Mouse (Mus musculus) midbrain, embryonic 11.5 days (tissue): ENCODE measurements around the gene Gm9964. TPM values are rescaled to one million over a fixed set of nuclear protein-coding genes. Genes with fewer than 3 reads are reported as not detected.

Experiments used
- ATAC-seq: fragments of 200-750 bp; cut with Nextera tagmentation; 2 replicates; pipeline ENCODE4 v1.8.0; 2017; ENCODE audit warnings: moderate TSS enrichment, moderate library complexity; ENCODE audit not compliant: low FRiP score
- DNase-seq: peaks from one replicate; pipeline ENCODE4 v3.0.0; 2015; ENCODE audit warnings: low spot score; ENCODE audit errors: missing footprints
- H3K27ac ChIP-seq: fragments of 300-500 bp; sonication (generic); 2 replicates; pipeline ENCODE4 v1.5.1; 2014; ENCODE audit warnings: low read depth, low read length
- H3K27me3 ChIP-seq: fragments of 300-500 bp; sonication (generic); 2 replicates; pipeline ENCODE4 v1.6.1; 2014; ENCODE audit warnings: mild to moderate bottlenecking, low read length, moderate library complexity, mixed read lengths; ENCODE audit not compliant: control insufficient read depth, insufficient read depth
- H3K36me3 ChIP-seq: fragments of 300-500 bp; sonication (generic); 2 replicates; pipeline ENCODE4 v1.6.1; 2014; ENCODE audit warnings: mild to moderate bottlenecking, low read length, moderate library complexity, mixed read lengths; ENCODE audit not compliant: control insufficient read depth, insufficient read depth
- H3K4me1 ChIP-seq: fragments of 300-500 bp; sonication (generic); 2 replicates; pipeline ENCODE4 v1.6.1; 2014; ENCODE audit warnings: low read length; ENCODE audit not compliant: control insufficient read depth, insufficient read depth
- H3K4me2 ChIP-seq: fragments of 300-500 bp; sonication (generic); 2 replicates; pipeline ENCODE4 v1.6.1; 2014; ENCODE audit warnings: mild to moderate bottlenecking, moderate library complexity
- H3K4me3 ChIP-seq: fragments of 300-500 bp; sonication (generic); 2 replicates; pipeline ENCODE4 v1.5.1; 2014; ENCODE audit warnings: low read depth, low read length
- H3K9ac ChIP-seq: fragments of 300-500 bp; sonication (generic); 2 replicates; pipeline ENCODE4 v1.6.1; 2014; ENCODE audit warnings: low read length
- H3K9me3 ChIP-seq: fragments of 300-500 bp; sonication (generic); 2 replicates; pipeline ENCODE4 v1.6.1; 2016; ENCODE audit warnings: low read length; ENCODE audit not compliant: control insufficient read depth
- WGBS: fragments of 180-500 bp; shearing (Covaris S2); extraction: QIAGEN DNeasy Blood & Tissue Kit; methylation state at CpG from one replicate; pipeline ENCODE4 v1.1.7; 2014; 5-methylcytosine and 5-hydroxymethylcytosine counted together
- polyA plus RNA-seq: library from polyadenylated mRNA; unstranded; fragments of >200 nt; fragmentation: Nextera tagmentation; extraction: Ambion mirVana; gene quantifications from 2 replicates; pipeline ENCODE4 v1.2.1, GENCODE M21; 2014

Gm9964 gene
- polyA plus RNA-seq, 1 experiment from 2014 or later = not detected

DNA sequence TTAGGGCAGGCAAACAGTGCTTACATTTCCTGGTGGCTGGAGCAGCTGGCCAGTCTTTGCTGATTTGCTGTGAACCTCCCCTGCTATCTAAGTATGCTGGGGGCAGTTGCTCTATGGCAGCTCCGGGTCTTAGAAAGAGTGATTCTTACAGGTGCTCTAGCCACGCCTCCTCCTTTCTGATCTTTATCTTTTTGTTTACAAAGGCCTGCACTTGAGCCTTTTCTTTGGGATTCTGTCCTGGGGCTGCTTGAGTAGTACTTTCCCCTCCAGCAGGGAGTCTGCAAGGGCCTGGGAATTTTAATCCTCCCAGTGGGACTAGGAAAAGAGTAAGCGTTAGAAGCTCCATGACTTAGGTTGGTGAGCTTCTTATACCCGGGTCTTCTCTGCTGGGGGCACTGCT lies 30.4 kb upstream of the Gm9964 start:
- H3K36me3 ChIP-seq = no peaks in the 10 kb centered on the region
- H3K4me3 ChIP-seq = no peak overlapping the region
- no peaks in the 10 kb centered on the region for H3K27me3 ChIP-seq
- no peak overlapping the region for H3K4me2 ChIP-seq
- DNase-seq (no peak), ATAC-seq (no peak)
- no peak overlapping the region for H3K27ac ChIP-seq
- H3K9ac ChIP-seq = no peak overlapping the region
- H3K4me1 ChIP-seq = no peaks in the 10 kb centered on the region
- no peaks in the 10 kb centered on the region for H3K9me3 ChIP-seq
- 15% methylated on average over 4 of the region's 4 CpGs for WGBS

DNA sequence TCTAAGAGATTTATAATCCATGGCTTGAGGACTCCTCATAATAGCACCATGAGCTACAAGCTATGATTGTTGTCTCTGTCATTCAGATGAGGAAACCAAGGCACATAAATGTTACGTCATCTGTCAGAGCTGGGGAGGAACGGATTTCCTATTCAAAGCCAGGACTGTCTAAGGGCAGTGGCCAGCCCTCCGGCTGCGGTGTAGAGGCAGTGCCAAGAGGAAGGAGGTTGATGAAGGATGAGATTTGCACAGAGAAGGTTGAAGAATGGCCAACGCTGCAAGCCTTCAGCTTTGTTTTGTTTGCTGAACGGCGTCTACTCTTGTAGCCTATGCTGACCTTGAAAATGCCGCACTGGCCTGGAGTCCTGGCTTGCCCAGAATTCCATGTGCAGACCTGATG lies 29.0 kb upstream of the Gm9964 start:
- H3K9me3 ChIP-seq = no peaks in the 10 kb centered on the region
- H3K27me3 ChIP-seq = no peaks in the 10 kb centered on the region
- no peak for DNase-seq
- H3K4me3 ChIP-seq = no peak overlapping the region
- no peak overlapping the region for H3K27ac ChIP-seq
- H3K4me2 ChIP-seq = no peak overlapping the region
- 93% methylated on average over 8 of the region's 8 CpGs for WGBS
- H3K36me3 ChIP-seq = no peaks in the 10 kb centered on the region
- no peak overlapping the region for H3K9ac ChIP-seq
- H3K4me1 ChIP-seq = no peaks in the 10 kb centered on the region
- ATAC-seq = no peak

DNA sequence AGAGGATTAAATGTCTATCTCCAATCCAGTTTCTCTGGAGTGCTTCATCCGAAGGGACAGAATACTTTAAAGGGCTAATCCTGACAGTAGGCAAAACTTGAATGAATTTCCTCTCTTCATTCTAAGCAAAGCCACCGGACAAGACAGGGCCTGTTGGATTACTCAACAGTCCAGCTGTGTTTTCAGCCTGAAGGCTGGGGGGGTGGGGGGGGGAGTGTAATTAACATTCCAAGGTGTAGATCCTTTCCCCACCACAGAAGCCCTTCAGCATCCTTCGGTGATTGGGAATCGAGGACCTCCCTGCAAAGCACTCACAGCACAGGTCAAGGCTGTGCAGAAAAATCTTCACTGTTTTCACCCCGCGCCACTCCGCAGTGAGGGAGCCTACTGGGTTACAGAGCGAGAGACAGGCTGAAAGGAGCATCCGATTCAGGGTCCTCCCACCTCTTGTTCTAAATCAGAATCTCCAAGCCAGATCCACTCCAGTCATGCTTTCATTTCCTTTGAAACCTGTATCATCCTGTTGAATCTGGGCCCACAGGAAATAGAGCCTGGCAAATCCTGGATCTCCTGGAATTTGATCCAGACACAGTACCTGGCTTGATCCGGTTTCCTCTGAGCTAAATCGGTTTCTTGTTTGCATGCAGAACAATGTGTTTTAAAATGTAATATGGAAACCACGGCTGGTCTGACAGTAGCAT lies 27.4 kb upstream of the Gm9964 start:
- no peak overlapping the region for H3K4me2 ChIP-seq
- no peak overlapping the region for H3K9ac ChIP-seq
- H3K4me1 ChIP-seq = no peaks in the 10 kb centered on the region
- no peaks in the 10 kb centered on the region for H3K36me3 ChIP-seq
- H3K27me3 ChIP-seq = no peaks in the 10 kb centered on the region
- H3K9me3 ChIP-seq = no peaks in the 10 kb centered on the region
- WGBS = 73% methylated on average over 12 of the region's 12 CpGs
- ATAC-seq = no peak
- no peak overlapping the region for H3K4me3 ChIP-seq
- no peak for DNase-seq
- no peak overlapping the region for H3K27ac ChIP-seq

DNA sequence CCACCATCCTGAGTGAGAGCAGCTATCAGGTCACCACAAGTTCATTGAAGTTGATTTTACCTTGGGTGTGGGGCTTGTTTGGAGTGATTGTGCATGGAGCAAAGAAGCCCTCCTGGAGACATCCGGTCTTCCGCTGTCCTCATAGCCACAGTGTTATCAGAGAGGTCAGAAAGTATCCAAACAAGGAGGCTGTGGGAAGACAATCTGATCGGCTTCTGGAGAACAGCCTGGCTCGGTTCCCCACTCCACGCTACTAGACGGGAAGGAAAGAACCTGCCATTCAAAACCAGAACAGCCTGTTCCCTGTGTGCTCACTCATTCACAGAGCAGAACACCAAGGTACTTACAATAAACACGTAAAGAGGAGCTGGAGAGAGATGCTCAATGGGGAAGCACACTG lies 23.1 kb upstream of the Gm9964 start:
- H3K4me1 ChIP-seq = no peaks in the 10 kb centered on the region
- no peaks in the 10 kb centered on the region for H3K9me3 ChIP-seq
- H3K4me2 ChIP-seq = no peak overlapping the region
- H3K27ac ChIP-seq = no peak overlapping the region
- H3K4me3 ChIP-seq = no peak overlapping the region
- H3K36me3 ChIP-seq = no peaks in the 10 kb centered on the region
- DNase-seq (no peak), ATAC-seq (no peak)
- 91% methylated on average over 7 of the region's 7 CpGs for WGBS
- H3K27me3 ChIP-seq = no peaks in the 10 kb centered on the region
- H3K9ac ChIP-seq = no peak overlapping the region

DNA sequence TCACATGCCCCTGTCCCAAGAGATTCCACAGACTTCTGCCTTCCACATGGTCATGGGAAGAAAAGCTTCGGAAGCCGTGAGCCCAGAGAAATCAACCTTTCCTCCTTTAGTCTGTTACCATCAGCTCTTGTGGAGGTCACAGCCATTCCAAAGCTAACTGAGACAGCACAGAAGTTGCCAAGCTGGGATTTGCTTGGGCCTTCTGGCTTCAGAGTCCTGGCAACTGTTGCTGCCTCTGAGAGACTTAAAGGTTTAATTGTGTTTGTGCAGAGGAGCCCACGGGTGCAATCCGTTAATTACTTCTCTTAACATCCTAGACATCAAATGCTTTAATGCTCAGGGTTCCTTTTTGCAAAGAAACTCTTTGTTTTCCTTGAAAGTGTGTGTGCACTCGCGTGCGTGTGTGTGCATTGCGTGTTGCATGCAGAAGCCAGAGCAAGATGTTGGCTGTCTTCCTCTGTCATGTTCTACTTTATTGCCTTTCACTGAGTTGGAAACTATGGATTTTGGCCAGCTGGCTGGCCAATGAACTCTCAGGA lies 20.2 kb upstream of the Gm9964 start:
- no peak overlapping the region for H3K4me3 ChIP-seq
- no peaks in the 10 kb centered on the region for H3K27me3 ChIP-seq
- H3K27ac ChIP-seq = no peak overlapping the region
- H3K36me3 ChIP-seq = no peaks in the 10 kb centered on the region
- ATAC-seq = no peak
- H3K4me1 ChIP-seq = no peaks in the 10 kb centered on the region
- H3K4me2 ChIP-seq = no peak overlapping the region
- 82% methylated on average over 8 of the region's 8 CpGs for WGBS
- H3K9ac ChIP-seq = no peak overlapping the region
- no peaks in the 10 kb centered on the region for H3K9me3 ChIP-seq
- DNase-seq = no peak

DNA sequence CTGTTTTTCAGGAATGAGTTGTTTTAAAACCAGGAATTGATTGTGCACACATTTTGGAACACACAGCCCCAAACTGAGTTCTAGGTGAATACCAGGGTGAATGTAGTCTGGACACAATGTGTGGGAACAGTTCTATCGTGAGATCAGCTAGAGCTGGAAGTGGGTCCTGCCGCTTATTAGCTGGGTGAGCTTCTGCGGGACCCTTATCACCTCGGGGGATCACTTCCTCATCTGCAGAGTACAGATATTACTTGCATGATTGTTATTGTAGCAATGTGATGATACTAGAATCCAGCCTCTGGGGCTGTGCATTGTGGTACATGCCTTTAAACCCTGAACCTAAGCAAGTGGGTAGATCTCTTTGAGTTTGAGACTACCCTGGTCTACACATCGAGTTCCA lies 13.8 kb upstream of the Gm9964 start:
- no peak overlapping the region for H3K27ac ChIP-seq
- no peak overlapping the region for H3K4me2 ChIP-seq
- 84% methylated on average over 5 of the region's 5 CpGs for WGBS
- DNase-seq (no peak), ATAC-seq (no peak)
- H3K36me3 ChIP-seq = no peaks in the 10 kb centered on the region
- peaks cover 16% of the 10 kb centered on the region for H3K4me1 ChIP-seq
- no peaks in the 10 kb centered on the region for H3K9me3 ChIP-seq
- no peak overlapping the region for H3K4me3 ChIP-seq
- H3K9ac ChIP-seq = no peak overlapping the region
- H3K27me3 ChIP-seq = no peaks in the 10 kb centered on the region

DNA sequence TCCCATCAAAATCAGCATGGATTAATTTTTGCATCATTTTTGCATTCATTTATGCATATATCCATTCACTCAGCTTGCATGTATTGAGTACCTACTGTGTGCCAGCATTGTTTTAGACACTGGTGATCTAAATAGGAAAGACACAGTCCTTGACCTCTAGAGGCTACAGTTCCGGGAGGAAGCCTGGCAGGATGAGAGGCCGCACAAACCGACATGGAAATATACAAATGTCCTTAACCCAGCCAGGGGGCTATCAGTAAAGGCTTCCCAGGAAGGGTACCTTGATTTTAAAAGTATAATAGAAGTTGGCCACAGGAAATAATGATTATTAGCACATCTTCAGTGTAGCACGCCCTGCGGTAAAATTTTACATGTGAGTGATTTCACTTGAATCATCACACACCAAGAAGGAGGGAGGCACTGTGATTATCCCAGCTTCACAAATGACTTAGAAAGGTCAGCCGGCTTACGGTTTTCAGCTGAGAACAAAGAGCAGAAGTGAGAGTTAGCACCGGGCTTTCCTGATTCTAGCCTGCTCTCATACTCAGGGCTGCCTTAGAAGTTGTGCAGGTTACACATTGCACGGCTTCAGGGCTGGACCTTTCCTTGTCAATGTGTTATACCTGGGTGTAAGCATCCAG lies 11.0 kb upstream of the Gm9964 start:
- Histone ChIP-seq H3K27me3 (no peaks in the 10 kb centered on the region), H3K9me3 (no peaks in the 10 kb centered on the region), H3K4me1 (peaks cover 16% of the 10 kb centered on the region), H3K9ac (peak overlapping the region; percentile 49; the same call in 1 of the 2 replicates), H3K4me3 (no peak overlapping the region), H3K4me2 (no peak overlapping the region), H3K27ac (peak overlapping the region; percentile 35; the same call in 1 of the 2 replicates), H3K36me3 (no peaks in the 10 kb centered on the region)
- ATAC-seq (no peak), DNase-seq (peak; percentile 91)
- WGBS = 31% methylated on average over 9 of the region's 9 CpGs

DNA sequence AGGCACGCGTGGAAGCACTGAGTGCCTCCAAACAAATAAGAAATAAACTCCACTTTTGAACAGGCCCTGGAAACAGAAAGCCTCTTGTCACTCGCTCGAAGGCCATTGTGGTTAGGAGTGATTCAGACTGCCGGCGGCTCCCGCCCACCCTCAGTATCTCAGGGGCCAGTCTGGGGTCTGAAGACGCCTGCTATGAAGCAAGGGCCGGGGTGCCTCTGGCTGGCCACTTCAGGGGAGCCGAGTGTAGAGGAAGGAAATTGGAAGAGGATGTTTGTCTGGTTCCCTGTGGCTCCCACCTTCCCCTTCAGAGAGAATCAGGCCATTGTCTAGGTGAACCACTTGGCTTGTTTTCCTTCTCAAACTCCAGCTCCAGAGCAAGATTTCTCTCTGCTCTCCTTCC lies 10.3 kb upstream of the Gm9964 start:
- H3K27ac ChIP-seq = peak overlapping the region; percentile 35; the same call in 1 of the 2 replicates
- H3K9me3 ChIP-seq = no peaks in the 10 kb centered on the region
- peak overlapping the region; percentile 49 for H3K9ac ChIP-seq
- H3K4me1 ChIP-seq = peaks cover 16% of the 10 kb centered on the region
- no peaks in the 10 kb centered on the region for H3K27me3 ChIP-seq
- ATAC-seq = 0 out of 2 replicates have a peak, but pooled peaks have one; percentile 44
- 12% methylated on average over 10 of the region's 10 CpGs for WGBS
- peak; percentile 96 for DNase-seq
- H3K4me3 ChIP-seq = no peak overlapping the region
- peak overlapping the region; percentile 20; the same call in 1 of the 2 replicates for H3K4me2 ChIP-seq
- no peaks in the 10 kb centered on the region for H3K36me3 ChIP-seq

DNA sequence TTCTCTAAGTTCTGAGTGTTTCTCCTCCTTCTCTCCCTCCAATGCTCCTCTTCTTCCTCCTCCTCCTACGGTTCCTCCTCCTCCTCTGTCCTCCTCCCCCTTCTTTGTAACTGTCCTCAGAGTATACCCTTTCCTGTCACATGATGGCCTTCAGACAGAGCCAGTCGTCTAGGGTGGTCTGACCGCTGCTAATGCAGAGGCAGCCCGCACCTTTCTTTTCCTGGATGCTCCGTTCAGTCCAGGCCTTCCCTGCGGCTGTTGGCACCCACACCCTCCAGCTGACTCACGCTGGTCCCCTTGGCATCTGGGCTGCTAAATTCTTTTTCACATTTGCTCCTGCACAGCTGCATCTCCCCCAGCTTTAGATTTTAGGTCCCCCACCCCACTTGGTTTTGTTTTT lies 9.8 kb upstream of the Gm9964 start:
- peak overlapping the region; percentile 35; the same call in 1 of the 2 replicates for H3K27ac ChIP-seq
- H3K36me3 ChIP-seq = no peaks in the 10 kb centered on the region
- H3K4me1 ChIP-seq = peaks cover 16% of the 10 kb centered on the region
- ATAC-seq = 0 out of 2 replicates have a peak, but pooled peaks have one; percentile 24
- H3K27me3 ChIP-seq = no peaks in the 10 kb centered on the region
- DNase-seq = peak; percentile 90
- peak overlapping the region; percentile 49 for H3K9ac ChIP-seq
- 46% methylated on average over 7 of the region's 7 CpGs for WGBS
- H3K9me3 ChIP-seq = no peaks in the 10 kb centered on the region
- no peak overlapping the region for H3K4me3 ChIP-seq
- H3K4me2 ChIP-seq = peak overlapping the region; percentile 20; the same call in 1 of the 2 replicates
